Mouse (Mus musculus) bone marrow, adult 2 months (tissue): ENCODE data around the gene Lrch3.
A peak's percentile ranks its signal among the peaks of the same experiment; 100 is the strongest.

Experiments
- CTCF ChIP-seq: fragments of 200-500 bp; IDR thresholded peaks from 2 replicates; pipeline ENCODE4 v1.5.1; 2011; ENCODE audit warnings: low read length, control low read depth; ENCODE audit not compliant: control insufficient read depth, insufficient read depth
- POLR2A ChIP-seq: fragments of 200-500 bp; IDR thresholded peaks from 2 replicates; pipeline ENCODE4 v1.6.1; 2011; ENCODE audit warnings: low read depth, mild to moderate bottlenecking, control low read depth, low read length, borderline replicate concordance; ENCODE audit not compliant: control insufficient read depth

GRCm38 (mm10) chr16:32956889-32957288 lies 43.0 kb downstream of the Lrch3 start:
- TF ChIP-seq CTCF = peak; percentile 13; the same call in 1 of the 2 replicates
- no peak for TF ChIP-seq POLR2A
